Mouse (Mus musculus) bone marrow macrophage, adult 2 months (primary cell): Measurements from ENCODE around the gene Prrc2b. TPM values are rescaled to one million over a fixed set of nuclear protein-coding genes. Genes with fewer than 3 reads are reported as not detected.

Experiments used
- H3K27ac ChIP-seq: 2 replicates; pipeline ENCODE4 v1.5.1; 2012; ENCODE audit warnings: low read depth, low read length; ENCODE audit not compliant: insufficient read depth
- H3K4me1 ChIP-seq: 2 replicates; pipeline ENCODE4 v1.6.1; 2012; ENCODE audit warnings: low read length; ENCODE audit not compliant: control insufficient read depth, insufficient read depth
- H3K4me3 ChIP-seq: 2 replicates; pipeline ENCODE4 v1.5.1; 2012; ENCODE audit warnings: mild to moderate bottlenecking, low read length, moderate library complexity; ENCODE audit not compliant: insufficient read depth
- CTCF ChIP-seq: IDR thresholded peaks from 2 replicates; pipeline ENCODE4 v1.5.1; 2012; ENCODE audit warnings: low read depth, mild to moderate bottlenecking, low read length, moderate library complexity
- POLR2A ChIP-seq: IDR thresholded peaks from 2 replicates; pipeline ENCODE4 v1.6.1; 2012; ENCODE audit warnings: mild to moderate bottlenecking, low read depth, low read length, borderline replicate concordance
- polyA plus RNA-seq: library from polyadenylated mRNA; stranded (reverse); fragments of >200 nt; gene quantifications from 2 replicates; pipeline ENCODE4 v1.2.4, GENCODE M21; 2012; ENCODE audit not compliant: missing spikeins, insufficient read depth, insufficient read length

Gene Prrc2b
- polyA plus RNA-seq, 1 experiment = 34.9 TPM

DNA sequence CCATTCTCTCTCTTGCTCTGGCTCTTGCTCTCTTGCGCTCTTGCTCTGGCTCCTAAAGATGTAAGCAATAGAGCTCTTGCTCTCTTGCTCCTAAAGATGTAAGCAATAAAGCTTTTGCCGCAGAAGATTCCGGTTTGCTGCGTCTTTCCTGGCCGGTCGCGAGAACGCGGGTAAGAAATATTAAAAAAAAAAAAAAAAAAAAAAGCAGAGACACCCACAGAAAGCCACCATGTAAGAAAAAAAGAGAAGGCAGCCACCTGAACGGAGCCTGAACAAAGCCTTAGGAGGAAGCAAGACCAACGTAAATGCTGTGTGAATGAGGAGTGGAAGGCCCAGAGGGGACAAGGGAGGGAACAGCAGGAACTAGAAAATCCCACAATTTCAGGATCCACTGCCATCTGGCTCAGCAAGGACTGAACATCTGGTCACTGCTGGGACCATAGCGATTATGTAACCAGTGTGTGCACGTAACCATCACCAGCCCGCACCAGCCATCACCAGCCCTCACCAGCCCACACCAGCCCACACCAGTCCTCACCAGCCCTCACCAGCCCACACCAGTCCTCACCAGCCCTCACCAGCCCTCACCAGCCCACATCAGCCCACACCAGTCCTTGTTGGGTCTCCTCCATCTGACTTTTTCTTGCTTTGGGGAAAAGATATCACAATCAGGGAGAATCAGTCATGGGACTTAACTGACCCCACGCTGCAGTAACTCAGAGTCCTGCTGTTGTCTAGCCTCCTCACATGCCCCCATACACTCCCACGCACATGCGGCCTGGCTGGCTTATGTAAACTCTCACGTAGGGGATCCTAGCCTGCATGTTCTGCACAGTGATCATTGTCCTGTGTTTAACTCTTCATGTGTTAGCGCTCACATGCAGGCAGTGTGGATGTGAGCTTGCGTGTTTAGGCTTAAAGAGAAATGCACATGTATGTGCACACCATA, 30.8 kb upstream of the Prrc2b start:
- H3K27ac ChIP-seq = no peak overlapping the region

GRCm38 (mm10) chr2:32121150-32121549, 29.7 kb upstream of the Prrc2b start:
- Histone ChIP-seq H3K4me1 (no peaks in the 10 kb centered on the region), H3K4me3 (no peak overlapping the region), H3K27ac (no peak overlapping the region)
- TF ChIP-seq CTCF (no peak), POLR2A (no peak)

More for the DNA sequence above, 30.8 kb upstream of the Prrc2b start:
- Histone ChIP-seq H3K4me1 (no peaks in the 10 kb centered on the region), H3K4me3 (no peak overlapping the region)
- TF ChIP-seq POLR2A (no peak), CTCF (no peak)

DNA sequence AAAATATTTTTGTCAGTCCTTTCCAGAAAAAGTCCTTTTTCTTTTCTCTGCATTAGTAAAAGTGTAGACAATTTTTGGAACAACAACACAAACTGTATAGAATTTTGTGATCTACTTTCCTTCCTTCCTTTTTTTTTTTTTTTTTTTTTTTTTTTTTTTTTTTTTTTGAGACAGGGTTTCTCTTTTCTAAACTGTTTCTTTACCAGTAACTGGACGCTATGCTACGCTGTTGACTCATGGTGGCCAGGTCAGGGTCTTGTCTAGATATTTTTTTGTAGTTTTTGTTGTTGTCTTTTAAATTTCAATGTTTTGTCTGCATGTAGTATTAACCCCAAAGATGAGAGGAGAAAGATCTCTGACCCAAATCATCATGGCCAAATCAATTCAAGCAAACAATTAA, 29.1 kb upstream of the Prrc2b start:
- Histone ChIP-seq H3K27ac (no peak overlapping the region), H3K4me1 (no peaks in the 10 kb centered on the region), H3K4me3 (no peak overlapping the region)
- no peak for TF ChIP-seq POLR2A
- TF ChIP-seq CTCF = no peak

DNA sequence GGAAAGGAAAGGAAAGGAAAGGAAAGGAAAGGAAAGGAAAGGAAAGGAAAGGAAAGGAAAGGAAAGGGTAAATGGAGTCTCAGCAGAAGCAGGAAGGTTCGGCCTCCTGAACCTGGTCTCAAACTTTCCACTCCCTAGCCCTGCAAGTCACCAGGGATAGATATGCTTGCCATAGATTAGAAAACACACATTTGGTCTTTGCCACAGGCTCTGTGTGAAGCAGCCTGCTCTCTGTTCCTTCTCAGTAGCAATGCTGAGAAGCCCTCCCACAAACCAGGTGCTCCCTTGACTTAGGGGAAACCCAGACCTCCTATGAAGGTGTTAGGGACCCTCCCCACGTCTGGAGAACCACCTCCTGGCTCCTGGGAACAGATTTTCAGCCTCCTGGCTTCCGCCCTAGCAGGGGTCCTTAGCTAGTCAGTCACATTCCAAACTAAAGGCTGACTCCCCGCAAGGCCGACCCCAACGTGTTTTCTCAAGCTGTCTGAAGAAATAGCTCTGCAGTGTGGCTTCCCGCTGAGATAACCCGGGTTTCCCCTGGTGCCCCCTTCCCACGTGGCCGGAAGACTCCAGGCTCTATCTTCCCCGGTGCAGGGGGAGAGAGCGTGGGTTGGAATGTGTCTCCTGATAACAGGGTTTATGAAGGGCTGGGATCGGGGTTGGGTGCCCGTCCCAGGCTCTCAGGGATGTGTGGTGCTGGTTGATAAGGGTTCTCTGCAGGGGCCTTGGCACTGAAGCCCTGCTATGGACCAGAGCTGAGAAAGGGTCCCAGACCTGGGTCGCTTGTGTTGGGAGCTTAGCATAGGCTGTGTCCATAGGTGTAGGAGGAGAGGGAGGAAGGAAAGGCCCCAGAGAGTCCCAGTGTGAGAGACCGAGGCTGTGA, 23.0 kb upstream of the Prrc2b start:
- Histone ChIP-seq H3K4me1 (no peaks in the 10 kb centered on the region), H3K4me3 (no peak overlapping the region), H3K27ac (no peak overlapping the region)
- no peak for TF ChIP-seq POLR2A
- TF ChIP-seq CTCF = no peak

DNA sequence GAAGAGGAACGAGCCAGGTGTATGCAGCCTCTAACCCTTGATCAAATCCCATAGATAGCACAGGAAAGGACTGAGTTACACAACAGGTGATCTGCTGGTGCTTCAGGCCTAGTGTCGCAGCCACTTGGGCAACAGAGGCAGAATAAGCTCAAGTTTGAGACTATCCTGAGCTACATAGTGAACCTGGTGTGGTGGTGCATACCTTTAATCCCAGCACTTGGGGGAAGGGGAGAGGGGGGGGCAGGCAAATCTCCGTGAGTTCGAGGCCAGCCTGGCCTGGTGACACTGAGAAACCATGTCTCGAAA, 22.4 kb upstream of the Prrc2b start:
- no peak overlapping the region for H3K27ac ChIP-seq
- no peaks in the 10 kb centered on the region for H3K4me1 ChIP-seq
- TF ChIP-seq CTCF = no peak
- no peak for TF ChIP-seq POLR2A
- no peak overlapping the region for H3K4me3 ChIP-seq

DNA sequence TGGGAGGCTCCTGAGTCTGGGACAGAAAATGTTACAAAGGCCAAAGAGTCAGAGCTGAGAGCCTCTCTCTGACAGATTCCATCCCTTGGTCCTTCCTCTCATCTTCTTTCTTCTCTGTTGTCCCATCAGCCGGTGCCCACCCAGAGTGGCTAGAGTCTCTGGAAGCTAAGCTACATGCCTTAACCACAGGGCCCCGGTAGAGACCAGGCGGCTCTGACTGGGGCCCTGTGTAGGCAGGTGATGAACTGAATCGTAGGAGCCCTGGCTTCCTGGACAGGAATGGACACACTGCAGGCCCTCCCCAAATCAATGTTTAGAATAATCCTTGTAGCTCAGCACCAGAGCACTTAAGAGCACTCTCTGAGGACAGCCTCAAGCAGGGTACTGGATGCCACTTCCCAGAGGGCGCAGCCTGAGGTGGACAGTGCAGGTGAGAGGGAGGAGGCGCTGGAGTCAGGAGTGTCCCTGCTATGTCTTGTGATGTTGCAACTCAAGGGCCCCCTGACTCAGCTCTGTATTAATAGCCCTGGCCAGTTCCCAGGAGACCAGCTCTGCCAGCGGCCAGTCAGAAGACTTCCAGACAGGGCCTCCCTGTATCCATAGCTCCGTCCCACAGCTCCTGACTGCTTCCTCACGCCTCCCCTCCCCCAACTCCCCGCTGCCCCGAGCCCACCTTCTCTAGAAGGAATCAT, 21.4 kb upstream of the Prrc2b start:
- no peak overlapping the region for H3K4me3 ChIP-seq
- no peak for TF ChIP-seq CTCF
- TF ChIP-seq POLR2A = no peak
- no peak overlapping the region for H3K27ac ChIP-seq
- H3K4me1 ChIP-seq = no peaks in the 10 kb centered on the region

DNA sequence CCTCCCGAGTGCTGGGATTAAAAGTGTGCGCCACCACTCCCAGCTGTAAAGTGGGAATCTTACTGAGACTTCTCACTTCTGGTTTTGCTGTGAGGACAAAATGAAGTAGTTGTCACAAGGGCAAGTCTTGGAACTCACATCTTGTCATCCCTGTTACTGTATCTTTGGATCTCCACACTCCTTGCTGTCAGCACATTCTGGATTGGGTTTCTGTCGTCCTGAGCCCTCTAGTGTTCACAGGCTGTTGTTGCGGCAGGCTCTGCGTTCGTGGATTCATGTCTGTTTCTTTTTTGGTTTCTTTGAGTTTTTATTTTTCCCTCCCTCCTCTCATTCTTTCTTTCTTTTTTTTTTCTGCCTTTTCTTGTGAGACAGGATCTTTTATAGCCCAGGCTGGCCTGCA, 20.4 kb upstream of the Prrc2b start:
- TF ChIP-seq POLR2A (no peak), CTCF (peak; percentile 61; the same call in 1 of the 2 replicates)
- no peak overlapping the region for H3K27ac ChIP-seq
- no peaks in the 10 kb centered on the region for H3K4me1 ChIP-seq
- no peak overlapping the region for H3K4me3 ChIP-seq

DNA sequence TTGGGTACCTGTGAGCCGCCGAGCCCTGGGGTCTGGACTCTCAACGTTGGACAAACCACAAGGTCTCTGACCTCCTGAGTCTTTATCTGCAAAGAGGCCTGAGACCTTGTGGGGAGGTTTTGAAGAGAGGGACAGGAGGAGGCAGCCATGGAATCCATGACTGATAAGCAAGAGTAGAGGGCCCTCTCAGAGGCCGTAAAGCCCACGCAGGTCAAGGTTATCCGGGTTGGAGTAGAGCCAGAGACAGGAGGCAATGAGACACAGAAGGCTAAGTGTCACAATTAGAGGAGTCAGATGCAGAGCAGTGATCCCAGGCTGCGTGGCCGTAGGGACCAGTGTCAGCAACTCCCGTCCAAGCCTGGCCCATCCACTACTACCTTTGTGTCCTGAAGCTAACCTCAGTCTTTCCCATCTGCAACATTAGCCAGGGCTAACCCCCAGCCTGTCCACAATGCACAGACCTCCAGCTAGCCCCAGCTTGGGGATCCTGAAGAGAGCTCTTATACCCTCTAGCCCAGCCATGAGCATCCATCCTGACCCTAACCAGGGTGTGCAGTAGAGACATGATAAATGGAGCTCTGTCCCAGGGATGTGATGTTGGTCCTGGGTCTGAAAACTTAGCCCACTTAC, 19.6 kb upstream of the Prrc2b start:
- TF ChIP-seq POLR2A (no peak), CTCF (no peak)
- Histone ChIP-seq H3K4me1 (no peaks in the 10 kb centered on the region), H3K27ac (no peak overlapping the region), H3K4me3 (no peak overlapping the region)

DNA sequence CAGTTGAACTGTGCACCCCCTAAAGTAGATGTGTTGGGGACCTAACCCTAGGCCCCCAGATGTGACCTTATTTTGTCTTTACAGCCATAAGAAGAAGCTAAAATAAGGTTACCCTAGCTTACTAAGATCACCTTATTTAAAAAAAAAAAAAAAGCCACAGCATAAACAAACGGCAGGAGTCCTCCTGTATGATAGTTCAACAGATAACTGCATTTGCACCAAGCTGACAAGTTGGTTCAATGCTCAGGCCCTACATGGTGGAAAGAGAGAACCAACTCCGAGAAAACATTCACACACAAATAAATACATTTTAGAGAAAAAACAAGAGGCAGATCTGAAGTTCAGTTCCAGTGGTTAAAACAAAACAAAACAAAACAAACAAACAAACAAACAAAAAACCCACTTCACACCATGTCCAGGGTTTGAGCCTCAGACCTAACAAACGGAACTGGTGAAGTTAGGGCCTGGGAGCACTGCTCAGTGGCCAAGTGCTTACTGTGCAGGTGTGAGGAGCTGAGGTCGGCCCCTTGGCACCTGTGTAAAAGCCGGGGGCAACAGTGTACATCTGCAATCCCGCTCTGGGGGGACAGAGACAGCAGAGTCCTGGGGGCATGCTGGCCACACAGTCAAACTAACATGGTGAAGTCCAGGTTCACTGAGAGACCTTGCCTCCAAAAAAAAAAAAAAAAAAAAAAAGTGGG, 18.9 kb upstream of the Prrc2b start:
- H3K27ac ChIP-seq = no peak overlapping the region
- TF ChIP-seq CTCF = no peak
- TF ChIP-seq POLR2A = no peak

More for the DNA sequence above, 18.9 kb upstream of the Prrc2b start:
- 0 out of 2 replicates have a peak, but pooled peaks cover 3% of the 10 kb centered on the region for H3K4me1 ChIP-seq
- H3K4me3 ChIP-seq = no peak overlapping the region
